Mouse (Mus musculus) CH12.LX (cell line): ENCODE measurements around the gene Mdc1. TPM values are rescaled to one million over a fixed set of nuclear protein-coding genes. Genes with fewer than 3 reads are reported as not detected.

Experiments used
- DNase-seq: peaks from one replicate; pipeline ENCODE4 v3.0.0-alpha.2; 2013; ENCODE audit errors: extremely low read depth
- H3K27ac ChIP-seq: 2 replicates; pipeline ENCODE4 v1.5.1; 2012; ENCODE audit warnings: low read depth, mild to moderate bottlenecking, control low read depth, moderate library complexity; ENCODE audit not compliant: insufficient read depth
- H3K27me3 ChIP-seq: replicated peaks from 2 replicates; pipeline ENCODE3; 2012; ENCODE audit warnings: inconsistent platforms
- H3K36me3 ChIP-seq, 2 experiments: replicated peaks in 1 of 2; 2 replicates each; pipeline versions ENCODE3 to v1.6.1; 2012; ENCODE audit warnings: inconsistent platforms in 1 of 2, low read length in 1 of 2, mild to moderate bottlenecking in 1 of 2, mixed read lengths in 1 of 2, moderate library complexity in 1 of 2; ENCODE audit not compliant: control insufficient read depth in 1 of 2, insufficient read depth in 1 of 2
- H3K4me1 ChIP-seq, 2 experiments: 2 replicates each; pipeline ENCODE4 v1.6.1; 2012; ENCODE audit warnings: inconsistent platforms in 1 of 2, moderate library complexity in 1 of 2; ENCODE audit not compliant: insufficient read depth in 2 of 2, control insufficient read depth in 1 of 2
- H3K4me2 ChIP-seq: 2 replicates; pipeline ENCODE4 v1.6.1; 2012; ENCODE audit warnings: low read depth, mild to moderate bottlenecking, control low read depth; ENCODE audit not compliant: poor library complexity, insufficient read depth, severe bottlenecking
- H3K4me3 ChIP-seq, 3 experiments: fragments of 150-350 bp in 1 of 3; sonication (generic) in 1 of 3; replicated peaks in 1 of 3; 2 replicates each; pipeline versions ENCODE3 to v1.5.1; 2011 to 2012; ENCODE audit warnings: low read depth in 2 of 3, low read length in 2 of 3, mild to moderate bottlenecking in 2 of 3, moderate library complexity in 2 of 3, control low read depth in 1 of 3, improper control_type of control experiment in 1 of 3, inconsistent platforms in 1 of 3, mixed read lengths in 1 of 3; ENCODE audit not compliant: poor library complexity in 1 of 3
- H3K79me2 ChIP-seq: replicated peaks from 2 replicates; pipeline ENCODE4 v1.6.1; 2012; ENCODE audit warnings: mild to moderate bottlenecking, moderate library complexity; ENCODE audit not compliant: control insufficient read depth, poor library complexity, insufficient read depth, severe bottlenecking; ENCODE audit errors: extremely low read depth
- H3K9ac ChIP-seq: 2 replicates; pipeline ENCODE4 v1.6.1; 2012; ENCODE audit warnings: low read depth, mild to moderate bottlenecking, control low read depth, moderate library complexity; ENCODE audit not compliant: insufficient read depth
- H3K9me3 ChIP-seq: replicated peaks from 2 replicates; pipeline ENCODE3; 2012; ENCODE audit warnings: low read length, inconsistent platforms, mixed read lengths
- BHLHE40 ChIP-seq: IDR thresholded peaks from 2 replicates; pipeline ENCODE4 v1.6.1; 2011; ENCODE audit warnings: mild to moderate bottlenecking, low read depth, low read length, improper control_type of control experiment
- CHD1 ChIP-seq: IDR thresholded peaks from 2 replicates; pipeline ENCODE4 v1.6.1; 2012; ENCODE audit warnings: low read depth, low read length, improper control_type of control experiment, inconsistent platforms
- CHD2 ChIP-seq: IDR thresholded peaks from 2 replicates; pipeline ENCODE4 v1.6.1; 2011; ENCODE audit warnings: low read length, improper control_type of control experiment
- E2F4 ChIP-seq: IDR thresholded peaks from 2 replicates; pipeline ENCODE4 v1.6.1; 2011; ENCODE audit warnings: low read depth, low read length, improper control_type of control experiment; ENCODE audit not compliant: insufficient replicate concordance
- ELF1 ChIP-seq: IDR thresholded peaks from 2 replicates; pipeline ENCODE4 v1.6.1; 2014; ENCODE audit warnings: low read depth, mild to moderate bottlenecking, inconsistent platforms, low read length, improper control_type of control experiment
- EP300 ChIP-seq: IDR thresholded peaks from 2 replicates; pipeline ENCODE4 v1.6.1; 2011; ENCODE audit warnings: low read length, improper control_type of control experiment
- ETS1 ChIP-seq: conservative IDR thresholded peaks from 2 replicates; pipeline ENCODE4 v1.6.1; 2012; ENCODE audit warnings: low read depth, mild to moderate bottlenecking, inconsistent platforms, low read length, improper control_type of control experiment, moderate library complexity
- HCFC1 ChIP-seq: IDR thresholded peaks from 2 replicates; pipeline ENCODE4 v1.6.1; 2012; ENCODE audit warnings: low read depth, mild to moderate bottlenecking, inconsistent platforms, low read length, improper control_type of control experiment
- IRF4 ChIP-seq: IDR thresholded peaks from 2 replicates; pipeline ENCODE4 v1.6.1; 2014; ENCODE audit warnings: low read depth, mild to moderate bottlenecking, inconsistent platforms, low read length, improper control_type of control experiment
- JUN ChIP-seq: IDR thresholded peaks from 2 replicates; pipeline ENCODE4 v1.6.1; 2011; ENCODE audit warnings: low read depth, mild to moderate bottlenecking, low read length, improper control_type of control experiment, moderate library complexity; ENCODE audit not compliant: insufficient read depth
- KAT2A ChIP-seq: IDR thresholded peaks from 2 replicates; pipeline ENCODE4 v1.6.1; 2012; ENCODE audit warnings: low read length, improper control_type of control experiment, inconsistent platforms; ENCODE audit not compliant: insufficient replicate concordance
- MAX ChIP-seq: IDR thresholded peaks from 2 replicates; pipeline ENCODE4 v1.6.1; 2011; ENCODE audit warnings: low read length, improper control_type of control experiment
- MAZ ChIP-seq: IDR thresholded peaks from 2 replicates; pipeline ENCODE4 v1.6.1; 2012; ENCODE audit warnings: low read depth, mild to moderate bottlenecking, inconsistent platforms, low read length, improper control_type of control experiment, moderate library complexity
- MEF2A ChIP-seq: IDR thresholded peaks from 2 replicates; pipeline ENCODE4 v1.6.1; 2014; ENCODE audit warnings: low read depth, mild to moderate bottlenecking, inconsistent platforms, low read length, improper control_type of control experiment, borderline replicate concordance
- MXI1 ChIP-seq: IDR thresholded peaks from 2 replicates; pipeline ENCODE4 v1.6.1; 2011; ENCODE audit warnings: mild to moderate bottlenecking, low read depth, low read length, improper control_type of control experiment
- MYC ChIP-seq: IDR thresholded peaks from 2 replicates; pipeline ENCODE4 v1.6.1; 2011; ENCODE audit warnings: low read depth, mild to moderate bottlenecking, improper control_type of control experiment, low read length
- NRF1 ChIP-seq: IDR thresholded peaks from 2 replicates; pipeline ENCODE4 v1.6.1; 2014; ENCODE audit warnings: low read depth, mild to moderate bottlenecking, inconsistent platforms, low read length, improper control_type of control experiment, moderate library complexity
- PAX5 ChIP-seq: IDR thresholded peaks from 2 replicates; pipeline ENCODE4 v1.6.1; 2012; ENCODE audit warnings: low read length, inconsistent platforms, mixed read lengths
- POLR2A ChIP-seq: IDR thresholded peaks from 2 replicates; pipeline ENCODE4 v1.6.1; 2011; ENCODE audit warnings: low read depth, mild to moderate bottlenecking, improper control_type of control experiment, low read length
- RAD21 ChIP-seq: IDR thresholded peaks from 2 replicates; pipeline ENCODE4 v1.6.1; 2011; ENCODE audit warnings: low read depth, mild to moderate bottlenecking, low read length, improper control_type of control experiment, moderate library complexity
- SIN3A ChIP-seq: IDR thresholded peaks from 2 replicates; pipeline ENCODE4 v1.6.1; 2012; ENCODE audit warnings: low read length, improper control_type of control experiment, inconsistent platforms
- SMC3 ChIP-seq: IDR thresholded peaks from 2 replicates; pipeline ENCODE4 v1.6.1; 2011; ENCODE audit warnings: low read depth, low read length, improper control_type of control experiment
- TBP ChIP-seq: conservative IDR thresholded peaks from 2 replicates; pipeline ENCODE4 v1.6.1; 2011; ENCODE audit warnings: low read depth, low read length, improper control_type of control experiment
- TCF12 ChIP-seq: IDR thresholded peaks from 2 replicates; pipeline ENCODE4 v1.6.1; 2014; ENCODE audit warnings: low read depth, mild to moderate bottlenecking, inconsistent platforms, low read length, improper control_type of control experiment
- USF2 ChIP-seq: conservative IDR thresholded peaks from 2 replicates; pipeline ENCODE4 v1.6.1; 2011; ENCODE audit warnings: low read depth, low read length, improper control_type of control experiment
- ZMIZ1 ChIP-seq: IDR thresholded peaks from 2 replicates; pipeline ENCODE4 v1.6.1; 2012; ENCODE audit warnings: low read depth, mild to moderate bottlenecking, inconsistent platforms, low read length, improper control_type of control experiment
- dilution Hi-C: fragments of 300-500 bp; cut with MboI; formaldehyde crosslinking; loops from 2 replicates; pipeline ENCODE4 v1.14.3; 2020; ENCODE audit warnings: low sequenced_read_pairs; ENCODE audit not compliant: extremely low pct_unique_long_range_greater_than_20kb, extremely low pct_ligation_motif_present
- in situ Hi-C: fragments of 300-500 bp; cut with MboI; formaldehyde crosslinking; loops from 3 replicates; pipeline ENCODE4 v1.14.3; 2019; ENCODE audit warnings: low sequenced_read_pairs, low pct_ligation_motif_present, low pct_unique_long_range_greater_than_20kb, mixed read lengths
- polyA plus RNA-seq: library from polyadenylated mRNA; unstranded; fragments of >175 nt; gene quantifications from 2 replicates; pipeline ENCODE4 v1.2.1, GENCODE M21; 2012; ENCODE audit warnings: low read depth; ENCODE audit not compliant: insufficient read length
- total RNA-seq, 2 experiments: library from RNA; depleted of rRNA; stranded (reverse); fragments of 300-350 nt in 1 of 2; fragments of >200 nt in 1 of 2; gene quantifications; 2 replicates each; pipeline ENCODE4 v1.2.3; 2012 to 2014

Mdc1 gene
- total and polyA plus RNA-seq, 3 experiments = 3.3 to 15.7 (median 8.2) TPM

GRCm38 (mm10) chr17:35870151-35870883 lies 29.0 kb downstream of the Mdc1 start:
- peak overlapping the region; percentile 85 for H3K4me2 ChIP-seq
- H3K9me3 ChIP-seq = peaks cover 4% of the 10 kb centered on the region
- H3K4me3 ChIP-seq = peak overlapping the region; percentile 58 to 74 (median 63)
- peak; percentile 61 for TF ChIP-seq SIN3A
- peak; percentile 77 for TF ChIP-seq IRF4
- peak; percentile 23; the same call in 1 of the 2 replicates for TF ChIP-seq BHLHE40
- TF ChIP-seq RAD21 = no peak; the same call in 1 of the 2 replicates
- TF ChIP-seq MXI1 = no peak; the same call in none of the 2 replicates
- no peak for TF ChIP-seq MYC
- no peak for TF ChIP-seq USF2
- TF ChIP-seq TBP = peak; percentile 59
- TF ChIP-seq E2F4 = no peak
- no peak for TF ChIP-seq JUN
- TF ChIP-seq POLR2A = peak; percentile 52
- peak; percentile 80 for TF ChIP-seq HCFC1
- 0 out of 2 replicates have a peak, but pooled peaks have one; percentile 49 for TF ChIP-seq MEF2A
- TF ChIP-seq MAX = peak; percentile 55; the same call in 1 of the 2 replicates
- TF ChIP-seq KAT2A = 0 out of 2 replicates have a peak, but pooled peaks have one; percentile 48
- TF ChIP-seq CHD1 = no peak
- no peak for TF ChIP-seq PAX5
- no peak for TF ChIP-seq SMC3
- peak; percentile 93 for TF ChIP-seq CHD2
- no peak for TF ChIP-seq NRF1
- TF ChIP-seq TCF12 = peak; percentile 61; the same call in 1 of the 2 replicates
- peak; percentile 73 for TF ChIP-seq EP300
- TF ChIP-seq ELF1 = peak; percentile 93
- peak; percentile 94 for TF ChIP-seq MAZ
- peak; percentile 58; the same call in 1 of the 2 replicates for TF ChIP-seq ETS1
- TF ChIP-seq ZMIZ1 = 0 out of 2 replicates have a peak, but pooled peaks have one; percentile 18
- H3K4me1 ChIP-seq = peaks cover 0 to 29% of the 10 kb centered on the region in 2 experiments; a peak in 2 of 4 replicates
- no peaks in the 10 kb centered on the region for H3K27me3 ChIP-seq
- peaks cover 14 to 35% of the 10 kb centered on the region in 2 experiments for H3K36me3 ChIP-seq
- peak overlapping the region; percentile 69 for H3K9ac ChIP-seq
- dilution Hi-C loops (no loop called here), in situ Hi-C loops (loop anchor here (5.0 kb wide), 1 partner anchor 33 kb away; the partner anchor contains the start of gene Tubb5)
- H3K79me2 ChIP-seq = peaks cover 51% of the 10 kb centered on the region
- peak overlapping the region; percentile 83 for H3K27ac ChIP-seq
- DNase-seq = peak; percentile 93
